Mouse (Mus musculus): ENCODE measurements around the gene Snhg11.

DNA sequence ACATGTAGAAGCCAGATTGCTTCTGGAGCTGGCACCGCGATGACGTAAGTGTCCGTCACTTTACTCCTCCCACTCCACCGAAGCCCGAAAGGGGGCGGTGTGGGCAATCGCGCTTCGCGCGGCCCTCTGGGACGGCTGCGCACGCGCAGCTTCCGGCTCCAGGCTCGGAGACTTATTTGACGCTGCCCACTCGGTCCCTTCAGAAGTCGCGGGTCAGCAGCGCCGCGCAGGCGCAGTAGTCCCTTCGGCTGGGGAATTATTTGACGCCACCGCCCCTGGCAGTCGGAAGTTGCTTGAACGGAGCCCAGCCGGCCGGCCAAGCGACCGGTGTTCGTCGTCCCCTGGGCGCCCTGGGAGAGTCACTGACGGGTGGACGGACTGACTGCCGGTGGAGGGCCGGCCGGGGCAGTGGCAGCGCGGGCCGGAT is 34.2 kb downstream of the Snhg11 start, which contains the start of gene Ralgapb:
- TF ChIP-seq TAL1 (IDR thresholded peaks at IDR 0.05; ENCODE audit: low read length): no peak
- no peak for TF ChIP-seq GATA1 (IDR thresholded peaks at IDR 0.05; ENCODE audit: low read length)
